Mouse (Mus musculus): Measurements from ENCODE around the gene Vmn2r5. TPM values are rescaled to one million over a fixed set of nuclear protein-coding genes. Genes with fewer than 3 reads are reported as not detected.

The Vmn2r5 gene
- polyA plus RNA-seq (2017; shearing (Covaris generic)), result not detected

DNA sequence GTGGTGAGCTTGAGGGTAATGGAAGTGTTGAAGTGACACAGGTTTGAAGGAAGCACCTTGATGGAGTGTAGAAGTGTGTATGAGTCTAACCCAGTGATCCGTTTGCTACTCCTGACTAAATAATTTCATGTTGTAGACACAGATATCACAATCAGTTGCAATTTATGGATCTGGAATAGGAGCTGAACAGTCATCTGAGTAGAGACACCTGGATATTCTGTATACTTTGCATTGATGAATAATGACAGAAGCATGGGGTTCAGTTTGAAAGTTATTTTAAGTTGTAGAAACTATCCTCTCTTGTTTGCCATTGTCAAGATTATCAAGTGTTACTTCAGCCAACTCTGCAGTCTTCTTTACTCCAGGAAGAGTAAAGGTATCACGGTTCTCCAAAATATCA lies at the start of gene Vmn2r5:
Gene Vmn2r5, minus strand, starts transcription at position 101 of the 400 bp plus-strand sequence.

Other genes with a start within 250 kb of the Vmn2r5 start
- not detected for gene Vmn2r3, start 220.1 kb downstream of the Vmn2r5 start, polyA plus RNA-seq (2017; shearing (Covaris generic))
- not detected for gene Vmn2r4, start 94.5 kb downstream of the Vmn2r5 start, polyA plus RNA-seq (2017; shearing (Covaris generic))
- gene Vmn2r6, start 56.0 kb upstream of the Vmn2r5 start, polyA plus RNA-seq (2017; shearing (Covaris generic)), result not detected

All from activated CD4-positive, CD25-positive, alpha-beta regulatory T cell, adult 9 weeks (primary cell).